Mouse (Mus musculus): Measurements from ENCODE around the gene Ppih.

DNA sequence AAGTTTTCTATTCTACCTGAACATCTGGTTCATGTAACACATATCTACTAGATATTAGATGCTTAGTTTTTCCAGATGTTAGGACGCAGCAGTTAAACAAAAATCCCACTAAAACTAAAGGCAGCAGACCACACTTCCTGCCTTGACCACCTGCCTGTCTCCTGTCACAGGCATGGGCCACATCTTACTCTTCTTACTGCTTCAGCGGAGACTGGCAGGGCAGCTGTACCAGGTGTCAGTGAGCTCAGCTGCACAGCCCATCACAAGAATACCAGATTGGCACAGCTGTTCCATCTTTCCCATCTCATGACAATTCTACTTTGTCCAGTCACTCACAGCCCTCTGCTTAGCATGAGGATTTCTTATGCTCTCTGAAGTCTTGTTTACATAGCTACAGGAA, 23.0 kb downstream of the Ppih start:
- TF ChIP-seq CTCF (IDR thresholded peaks at IDR 0.05; ENCODE audit: borderline replicate concordance, control insufficient read depth, extremely low read depth, insufficient read depth, low read length, poor library complexity) (no peak), POLR2A (IDR thresholded peaks at IDR 0.05; ENCODE audit: control insufficient read depth, extremely low read depth, insufficient read depth, low read length, poor library complexity) (no peak)
